Mouse (Mus musculus) spleen, postnatal 10 days (tissue): ENCODE measurements around the gene Btg1-ps2.
"Not testable (repeated sequence)": the region's sequence is repeated elsewhere in the genome, so short reads cannot be mapped to it uniquely, and the experiment has no call there.

Source experiments
- DNase-seq, 2 experiments: peaks; one replicate each; pipeline ENCODE4 v3.0.0; 2021 to 2022; ENCODE audit warnings: low spot score in 2 of 2

Btg1-ps2 gene

DNA sequence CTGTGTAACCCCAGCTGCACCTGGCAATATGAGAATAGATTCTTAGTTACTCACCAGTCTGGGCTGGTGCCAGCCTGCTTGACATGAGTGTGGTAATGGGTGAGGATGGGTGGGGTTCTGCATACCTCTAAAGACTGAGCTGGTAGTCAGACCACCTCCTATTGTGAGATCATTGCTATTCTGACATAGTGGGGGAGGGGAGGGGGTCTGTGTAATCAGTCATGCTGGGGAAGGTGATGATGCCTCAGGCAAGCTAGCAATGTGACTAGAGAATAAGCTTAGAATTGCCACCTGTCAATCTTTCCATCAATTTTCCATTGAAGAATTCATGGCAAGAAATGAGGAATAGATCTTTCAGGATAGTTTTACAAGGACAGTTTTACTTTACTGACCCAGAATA, at the start of gene Btg1-ps2:
Gene Btg1-ps2 (minus strand): TSS at position 101 of the 400 bp plus-strand sequence.
- DNase-seq, result not testable (repeated sequence)

GRCm38 (mm10) chrX:38085041-38085440, 42.1 kb upstream of the Btg1-ps2 start, which contains the start of gene Rhox11:
Gene Rhox11 (minus strand): TSS chrX:38085141.
- DNase-seq, result no peak

DNA sequence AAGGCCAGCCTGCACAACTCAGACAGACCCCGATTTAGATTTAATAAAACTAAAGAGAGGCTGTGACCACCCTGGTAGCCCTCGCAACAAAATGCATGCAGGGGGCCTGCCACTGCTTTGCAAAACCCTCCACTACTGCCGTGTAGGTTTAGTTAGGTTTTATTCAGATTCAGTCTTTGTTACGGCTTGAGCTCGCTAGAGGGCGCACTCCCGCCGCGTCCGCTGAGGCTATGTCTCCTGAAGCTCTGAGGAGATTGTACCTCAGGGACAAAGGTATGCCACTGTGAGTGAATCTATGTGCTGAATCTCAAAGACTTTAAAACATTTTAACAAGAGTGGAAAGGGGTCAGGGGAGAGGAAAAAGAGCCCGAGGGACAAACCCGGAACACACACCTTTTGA, 41.3 kb upstream of the Btg1-ps2 start:
- DNase-seq, result peak; percentile 6 to 50

- DNase-seq, result no peak
Measured at GRCm38 (mm10) chrX:38066175-38066574, 23.3 kb upstream of the Btg1-ps2 start, which contains the start of gene Rhox10. Gene Rhox10 (plus strand): TSS chrX:38066475.

GRCm38 (mm10) chrX:38061544-38061943, 18.6 kb upstream of the Btg1-ps2 start:
- DNase-seq, result peak in 1 of 2 experiments; percentile 16

DNA sequence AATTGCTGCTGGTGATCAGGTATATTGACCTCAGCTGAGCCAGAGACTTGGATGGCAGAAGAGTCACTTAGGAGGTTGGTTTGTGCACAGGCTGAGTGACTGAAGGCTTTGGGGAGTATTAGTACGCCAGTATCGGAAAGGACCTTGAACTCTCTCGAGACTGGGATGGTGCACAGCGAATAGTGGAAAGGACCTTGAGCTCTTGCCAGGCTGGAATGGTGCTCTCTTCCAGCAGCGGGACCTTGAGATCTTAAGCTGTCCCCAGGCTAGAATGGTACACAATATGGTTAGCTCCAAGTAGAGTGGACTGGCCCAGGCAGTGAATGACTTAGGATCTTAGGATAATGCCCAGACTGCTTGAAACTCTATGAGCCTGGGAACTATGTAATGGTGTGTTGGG, 3.2 kb downstream of the Btg1-ps2 start:
- DNase-seq, result no peak

DNA sequence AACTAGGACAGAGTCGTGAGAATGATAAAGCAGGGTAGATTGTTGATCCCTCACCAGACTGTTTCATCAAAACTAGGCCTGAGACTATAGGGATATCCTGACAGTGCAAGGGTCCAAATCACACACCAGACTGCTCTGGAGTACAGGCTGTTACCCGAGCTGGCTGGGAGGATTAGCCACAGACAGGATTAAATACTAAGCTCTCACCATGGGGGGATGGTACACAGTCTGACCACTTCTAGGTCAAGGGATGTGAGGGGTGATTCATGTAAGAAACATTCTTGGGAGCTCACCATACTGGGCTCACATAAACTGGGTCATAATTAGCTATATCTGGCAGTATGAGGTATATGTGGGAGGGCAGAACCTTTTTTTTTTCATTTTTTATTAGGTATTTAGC, 9.1 kb downstream of the Btg1-ps2 start:
- no peak for DNase-seq

GRCm38 (mm10) chrX:38018597-38018996, 24.3 kb downstream of the Btg1-ps2 start, which contains the start of gene Btg1-ps1:
Gene Btg1-ps1 (minus strand): TSS chrX:38018815.
- DNase-seq, result not testable (repeated sequence)

DNA sequence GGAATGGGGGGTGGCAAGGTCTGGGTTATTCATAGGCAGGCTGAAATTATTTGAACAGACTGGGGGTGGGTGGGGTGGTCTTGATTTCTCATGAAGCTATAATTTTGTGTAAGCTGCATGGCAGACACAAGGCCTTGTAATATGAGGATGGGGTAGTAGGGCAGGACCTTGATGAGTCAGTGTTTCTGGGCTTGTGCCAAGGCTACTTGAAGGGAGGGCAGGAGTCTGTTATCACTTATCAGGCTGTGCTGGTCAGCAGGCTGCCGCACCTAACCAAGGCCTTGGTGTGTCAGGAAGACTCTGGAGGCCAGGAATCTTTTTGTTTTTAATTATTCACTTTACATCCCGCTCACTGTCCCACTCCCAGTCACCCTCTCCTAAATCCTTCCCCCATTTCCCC, 34.2 kb downstream of the Btg1-ps2 start:
- DNase-seq, result no peak
